Mouse (Mus musculus): ENCODE data around the gene Epha2. TPM values are rescaled to one million over a fixed set of nuclear protein-coding genes. Genes with fewer than 3 reads are reported as not detected.
A peak's percentile ranks its signal among the peaks of the same experiment; 100 is the strongest.

The Epha2 gene
- total RNA-seq, 2 experiments from 2014 or later, result 14.4 to 23.6 TPM

GRCm38 (mm10) chr4:141303402-141304222, 2.6 kb downstream of the Epha2 start:
- DNase-seq, result no peak

DNA sequence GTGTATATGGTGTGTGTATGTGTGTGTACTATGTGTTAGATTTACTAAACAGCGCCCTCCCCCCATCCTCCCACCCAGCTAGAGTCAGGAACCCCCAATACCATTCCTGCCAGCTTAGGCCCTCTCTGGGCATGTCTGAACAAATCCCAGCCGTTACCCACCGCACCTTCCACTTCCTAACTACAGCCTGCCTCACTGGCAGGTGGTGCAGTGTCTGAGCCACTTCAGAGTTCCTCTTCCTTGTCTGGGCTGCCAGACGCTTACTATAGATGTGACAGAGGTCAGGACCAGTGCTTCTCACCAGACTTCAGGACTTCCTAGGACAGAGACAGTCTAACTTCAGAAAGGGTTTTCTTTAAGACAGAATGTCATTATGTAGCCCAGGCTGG, 3.2 kb downstream of the Epha2 start:
- no peak for DNase-seq

GRCm38 (mm10) chr4:141306057-141306456, 5.0 kb downstream of the Epha2 start:
- no peak for DNase-seq

- DNase-seq, result no peak
Measured at GRCm38 (mm10) chr4:141308381-141308780, 7.3 kb downstream of the Epha2 start.

DNA sequence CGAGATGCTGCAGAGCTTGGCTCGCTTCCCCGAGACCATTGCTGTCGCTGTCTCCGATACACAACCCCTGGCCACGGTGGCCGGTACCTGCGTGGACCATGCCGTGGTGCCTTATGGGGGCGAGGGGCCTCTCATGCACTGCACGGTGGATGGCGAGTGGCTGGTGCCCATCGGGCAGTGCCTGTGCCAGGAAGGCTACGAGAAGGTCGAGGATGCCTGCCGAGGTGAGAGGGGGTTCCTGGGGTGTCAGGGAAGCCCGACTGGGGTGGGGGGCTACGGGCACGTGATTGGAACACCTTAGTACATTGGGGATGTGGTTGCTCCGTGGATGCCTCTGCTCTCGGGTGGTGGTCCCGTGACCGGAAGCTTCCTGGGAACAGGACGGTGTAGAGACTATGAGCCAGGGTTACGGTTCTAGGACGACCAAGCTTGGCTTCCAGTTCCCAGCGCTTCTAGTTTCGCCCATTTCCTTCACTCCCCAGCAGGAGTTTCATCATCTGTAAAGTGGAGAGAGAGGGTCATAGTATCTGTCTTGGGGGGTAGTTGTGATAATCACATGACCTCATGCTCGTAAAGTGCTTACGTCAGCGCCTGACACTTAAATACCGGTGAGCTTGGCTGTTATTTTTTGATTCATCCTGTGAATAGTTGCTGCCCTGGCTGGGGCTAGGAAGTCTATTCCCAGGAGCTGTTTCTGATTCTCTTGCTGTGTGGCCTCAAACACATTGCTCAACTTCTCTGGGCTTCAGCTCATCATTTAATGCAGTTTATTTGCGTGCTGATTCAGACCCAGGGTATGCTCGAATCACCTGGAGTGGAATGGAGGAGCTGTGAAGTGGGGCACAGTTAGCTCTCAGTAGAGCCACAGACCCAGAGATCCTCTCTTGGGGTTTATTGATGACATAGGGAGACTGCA, 8.1 kb downstream of the Epha2 start:
- no peak for DNase-seq

- peak; percentile 78 to 80 for DNase-seq
Measured at GRCm38 (mm10) chr4:141309773-141310145, 8.7 kb downstream of the Epha2 start.

GRCm38 (mm10) chr4:141310191-141310606, 9.2 kb downstream of the Epha2 start:
- DNase-seq, result peak; percentile 89 to 94

DNA sequence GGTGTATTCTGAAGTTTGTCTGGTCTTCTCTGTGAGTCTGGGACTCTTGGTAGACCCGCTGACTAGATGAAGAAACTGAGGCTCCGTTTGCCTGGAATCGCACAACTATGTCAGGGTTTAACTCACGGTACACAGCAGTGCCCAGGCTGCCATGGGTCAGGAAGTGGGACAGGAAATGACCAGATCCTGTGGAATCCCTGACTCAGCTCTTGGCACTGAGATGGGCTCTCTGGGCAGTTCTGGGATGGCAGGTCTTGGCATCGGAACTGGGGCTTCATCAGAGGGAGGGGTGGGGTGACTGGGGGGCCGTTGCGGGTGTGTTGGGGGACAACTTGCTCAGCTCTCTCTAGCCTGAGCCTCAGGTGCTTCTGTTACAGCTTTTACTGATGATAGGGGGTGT, 10.0 kb downstream of the Epha2 start:
- DNase-seq, result peak; percentile 82 to 86

- no peak for DNase-seq
Measured at GRCm38 (mm10) chr4:141311506-141311905, 10.5 kb downstream of the Epha2 start.

DNA sequence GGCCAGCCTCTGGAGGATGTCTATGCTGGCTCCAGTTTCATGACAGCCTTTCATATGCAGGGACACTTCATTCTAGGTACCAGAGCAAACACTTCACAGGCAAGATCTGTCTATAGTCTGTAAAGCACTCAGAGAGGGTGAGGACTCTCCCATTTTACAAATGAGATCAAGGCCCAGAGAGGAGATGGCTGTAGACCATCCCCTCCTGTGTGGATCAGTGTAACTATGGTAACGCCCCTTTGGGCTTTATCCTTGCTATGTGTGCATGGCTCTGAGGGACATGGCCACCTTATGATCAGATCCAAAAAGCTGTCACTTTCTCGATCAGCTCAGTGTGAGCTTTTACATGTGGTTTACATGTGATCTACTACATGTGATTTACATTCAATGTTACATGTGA, 10.9 kb downstream of the Epha2 start:
- DNase-seq, result no peak

GRCm38 (mm10) chr4:141312513-141313131, 11.6 kb downstream of the Epha2 start:
- no peak for DNase-seq

GRCm38 (mm10) chr4:141313481-141313880, 12.4 kb downstream of the Epha2 start:
- DNase-seq, result no peak

DNA sequence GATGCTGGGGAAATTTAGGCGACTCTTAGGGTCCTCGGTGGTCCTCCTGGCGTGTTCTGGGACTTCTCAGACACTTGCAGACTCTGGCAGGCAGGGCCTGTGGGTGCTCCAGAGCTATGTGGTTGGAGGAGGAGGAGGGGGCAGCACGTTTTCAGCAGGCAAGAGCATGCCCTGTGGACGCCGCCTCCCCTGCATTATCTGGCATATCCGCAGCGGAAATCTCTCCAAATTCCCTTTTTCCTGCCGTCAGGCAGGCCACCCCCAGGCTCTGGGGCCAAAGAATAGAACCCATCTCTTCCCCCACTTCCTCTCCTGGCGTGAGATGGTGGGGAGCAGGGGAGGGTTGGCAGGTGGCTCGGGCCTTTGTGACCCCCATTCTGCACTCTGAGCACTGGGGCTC, 12.9 kb downstream of the Epha2 start:
- peak in 1 of 2 experiments; percentile 30 for DNase-seq

DNA sequence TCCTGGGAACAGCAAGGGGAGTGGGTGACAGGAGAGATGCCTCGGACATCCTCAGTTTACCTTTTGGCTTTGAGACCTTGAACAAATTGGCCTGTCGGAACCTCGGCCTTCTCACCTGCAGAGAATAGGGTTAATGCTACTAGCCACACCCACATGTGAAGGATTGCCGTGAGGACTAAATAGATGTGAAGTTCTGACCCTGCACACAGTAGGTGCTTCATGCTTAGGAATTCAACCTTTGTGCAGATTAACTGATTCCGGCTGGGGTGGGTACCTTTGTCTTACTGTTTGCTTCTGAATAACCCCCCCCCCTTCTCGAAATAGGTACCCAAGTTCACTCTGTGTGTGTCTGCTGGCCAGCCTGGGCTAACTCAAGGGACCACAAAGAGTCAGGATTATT, 13.7 kb downstream of the Epha2 start:
- DNase-seq, result no peak

- peak in 1 of 2 experiments; percentile 49 for DNase-seq
Measured at GRCm38 (mm10) chr4:141316023-141316422, 15.0 kb downstream of the Epha2 start.

DNA sequence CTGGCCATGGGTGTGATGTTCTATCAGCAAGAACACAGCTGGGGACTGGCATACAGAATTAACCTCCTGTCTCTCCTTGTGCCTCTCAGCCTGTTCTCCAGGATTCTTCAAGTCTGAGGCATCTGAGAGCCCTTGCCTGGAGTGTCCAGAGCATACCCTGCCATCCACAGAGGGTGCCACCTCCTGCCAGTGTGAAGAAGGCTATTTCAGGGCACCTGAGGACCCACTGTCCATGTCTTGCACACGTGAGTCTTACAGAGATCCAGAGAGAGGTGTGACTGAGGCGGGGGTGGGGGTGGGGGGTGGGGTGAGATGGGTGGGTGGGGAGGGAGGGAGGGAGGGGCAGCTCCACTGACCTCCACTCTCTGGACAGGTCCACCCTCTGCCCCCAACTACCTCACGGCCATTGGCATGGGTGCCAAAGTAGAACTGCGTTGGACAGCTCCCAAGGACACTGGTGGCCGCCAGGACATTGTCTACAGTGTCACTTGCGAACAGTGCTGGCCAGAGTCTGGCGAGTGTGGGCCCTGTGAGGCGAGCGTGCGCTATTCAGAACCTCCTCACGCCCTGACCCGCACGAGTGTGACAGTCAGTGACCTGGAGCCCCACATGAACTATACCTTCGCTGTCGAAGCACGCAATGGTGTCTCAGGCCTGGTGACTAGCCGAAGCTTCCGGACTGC, 15.6 kb downstream of the Epha2 start:
- DNase-seq, result peak; percentile 65

- DNase-seq, result no peak
Measured at GRCm38 (mm10) chr4:141317914-141318313, 16.9 kb downstream of the Epha2 start.

GRCm38 (mm10) chr4:141322526-141322925, 21.5 kb downstream of the Epha2 start:
- DNase-seq, result no peak

DNA sequence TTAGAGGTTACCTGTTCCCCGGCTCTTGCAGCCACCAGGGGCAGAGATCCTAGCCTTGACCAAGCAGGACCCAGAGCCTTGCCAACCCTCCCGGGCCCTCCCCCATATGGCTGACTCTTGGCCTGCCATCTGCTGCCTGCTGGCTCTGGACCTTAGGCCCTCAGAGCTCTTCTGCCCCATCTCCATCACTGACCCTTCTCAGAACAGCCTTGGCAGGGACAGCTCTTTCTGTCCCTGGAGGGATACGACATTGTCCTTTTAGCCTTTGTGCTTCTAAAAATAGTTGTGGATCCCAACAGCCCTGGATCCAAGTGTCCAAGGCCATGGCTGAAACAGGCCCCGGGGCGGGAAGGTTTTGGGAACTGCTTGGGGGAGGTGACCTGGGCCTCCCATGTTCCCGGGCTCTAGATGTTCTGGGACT, 23.7 kb downstream of the Epha2 start:
- DNase-seq, result peak; percentile 64 to 80

DNA sequence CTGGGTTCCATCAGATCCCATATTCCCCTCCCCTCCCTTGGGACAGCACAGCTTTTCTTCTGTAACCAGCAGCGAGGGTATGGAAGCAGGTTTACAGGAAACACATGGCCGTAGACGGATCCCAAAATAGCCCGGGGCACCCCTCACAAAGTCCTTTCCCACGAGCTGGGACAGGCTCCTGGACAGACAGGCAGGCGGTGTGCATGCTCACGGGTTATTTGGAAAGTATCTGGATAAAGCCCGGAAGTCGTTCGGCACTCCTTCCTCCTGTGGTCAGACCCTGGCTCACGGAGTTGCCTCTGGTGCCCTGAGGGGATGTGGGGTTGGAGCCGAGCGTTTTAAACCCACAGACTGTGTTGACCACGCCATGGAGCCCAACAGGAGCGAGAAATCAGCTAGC, 24.6 kb downstream of the Epha2 start:
- DNase-seq, result peak; percentile 36 to 50

GRCm38 (mm10) chr4:141327075-141327474, 26.0 kb downstream of the Epha2 start:
- no peak for DNase-seq

DNA sequence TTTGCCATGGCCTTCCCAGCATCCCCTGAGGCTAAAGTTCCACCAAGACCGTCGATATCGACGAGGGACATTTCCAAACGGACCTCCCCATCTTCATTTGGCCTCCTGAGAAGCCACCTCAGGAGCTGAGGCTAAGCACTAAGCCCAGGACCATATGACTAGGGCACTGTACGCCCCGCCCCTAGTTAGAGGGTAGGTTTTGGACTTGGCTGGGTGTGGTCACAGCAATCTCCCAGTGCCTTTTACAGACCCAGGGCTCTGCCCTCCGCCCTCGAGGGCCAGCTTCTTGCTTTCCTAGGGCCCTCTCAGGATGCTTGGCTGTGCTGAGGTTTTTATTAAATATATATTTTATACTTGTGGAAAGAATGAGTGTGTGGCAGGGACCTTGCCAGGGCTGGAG, 27.7 kb downstream of the Epha2 start:
- no peak for DNase-seq
